Mouse (Mus musculus) hindbrain, embryonic 13.5 days (tissue): ENCODE results near the gene Ppp2r1b. TPM values are rescaled to one million over a fixed set of nuclear protein-coding genes. Genes with fewer than 3 reads are reported as not detected.

Experiments
- ATAC-seq: fragments of 200-750 bp; cut with Nextera tagmentation; 2 replicates; pipeline ENCODE4 v1.8.0; 2017; ENCODE audit warnings: moderate TSS enrichment; ENCODE audit not compliant: low FRiP score
- H3K27ac ChIP-seq: fragments of 300-500 bp; sonication (generic); 2 replicates; pipeline ENCODE4 v1.5.1; 2015; ENCODE audit warnings: inconsistent platforms, mild to moderate bottlenecking, moderate library complexity
- H3K27me3 ChIP-seq: fragments of 300-500 bp; sonication (generic); 2 replicates; pipeline ENCODE4 v1.6.1; 2015; ENCODE audit warnings: mild to moderate bottlenecking, inconsistent platforms
- H3K36me3 ChIP-seq: fragments of 300-500 bp; sonication (generic); 2 replicates; pipeline ENCODE4 v1.6.1; 2015; ENCODE audit warnings: mild to moderate bottlenecking, inconsistent platforms
- H3K4me1 ChIP-seq: fragments of 300-500 bp; sonication (generic); replicated peaks from 2 replicates; pipeline ENCODE4 v1.6.1; 2015; ENCODE audit warnings: inconsistent platforms
- H3K4me2 ChIP-seq: fragments of 300-500 bp; sonication (generic); 2 replicates; pipeline ENCODE4 v1.6.1; 2015; ENCODE audit warnings: inconsistent platforms, mild to moderate bottlenecking, moderate library complexity
- H3K4me3 ChIP-seq: fragments of 300-500 bp; sonication (generic); 2 replicates; pipeline ENCODE4 v1.5.1; 2015; ENCODE audit warnings: mild to moderate bottlenecking, inconsistent platforms
- H3K9ac ChIP-seq: fragments of 300-500 bp; sonication (generic); 2 replicates; pipeline ENCODE4 v1.6.1; 2015; ENCODE audit warnings: mild to moderate bottlenecking, inconsistent platforms
- H3K9me3 ChIP-seq: fragments of 300-500 bp; sonication (generic); 2 replicates; pipeline ENCODE4 v1.6.1; 2016; ENCODE audit warnings: inconsistent platforms
- WGBS: fragments of 180-500 bp; shearing (Covaris S2); methylation state at CpG from one replicate; pipeline ENCODE4 v1.1.7; 2015; 5-methylcytosine and 5-hydroxymethylcytosine counted together
- polyA plus RNA-seq: library from polyadenylated mRNA; unstranded; fragments of >200 nt; fragmentation: Nextera tagmentation; extraction: Ambion mirVana; gene quantifications from 2 replicates; pipeline ENCODE4 v1.2.1, GENCODE M21; 2015

Gene Ppp2r1b
- polyA plus RNA-seq, 1 experiment from 2014 or later: 53.5 TPM

DNA sequence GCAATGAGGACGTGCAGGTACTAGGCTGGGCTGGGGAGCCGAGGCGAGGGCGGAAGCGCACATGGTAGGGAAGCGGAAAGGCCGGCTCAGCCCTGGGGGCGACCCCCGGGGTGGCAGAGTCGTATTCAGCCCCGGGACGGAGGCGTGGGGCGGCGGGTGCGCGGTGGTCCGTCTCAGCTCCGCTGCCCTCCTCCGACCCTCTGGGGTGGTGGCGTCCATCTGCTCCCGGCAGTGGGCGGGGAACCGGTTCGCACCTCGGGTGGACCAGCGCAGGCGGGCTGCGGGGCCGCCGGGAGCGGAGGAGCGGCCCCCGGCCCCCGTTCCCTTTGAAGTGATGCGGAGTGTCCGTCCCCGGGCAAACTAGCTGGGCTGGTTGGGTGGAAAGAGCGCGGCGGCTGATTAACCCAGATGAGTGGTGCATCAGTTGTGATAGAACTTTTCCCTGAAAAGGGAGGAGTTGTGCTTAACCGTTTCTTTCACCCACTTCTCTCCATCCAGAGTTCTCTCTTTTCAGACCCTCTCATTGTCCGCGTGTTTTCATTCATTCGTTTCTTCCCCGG, 12.1 kb downstream of the Ppp2r1b start:
- Histone ChIP-seq H3K36me3 (peaks cover 31% of the 10 kb centered on the region), H3K4me2 (peak overlapping the region; percentile 67), H3K9me3 (no peaks in the 10 kb centered on the region), H3K27ac (peak overlapping the region; percentile 48; the same call in 1 of the 2 replicates), H3K4me3 (peak overlapping the region; percentile 75), H3K9ac (peak overlapping the region; percentile 80), H3K27me3 (no peaks in the 10 kb centered on the region), H3K4me1 (peaks cover 30% of the 10 kb centered on the region)
- peak; percentile 72 for ATAC-seq
- under 1% methylated on average over 46 of the region's 46 CpGs for WGBS

DNA sequence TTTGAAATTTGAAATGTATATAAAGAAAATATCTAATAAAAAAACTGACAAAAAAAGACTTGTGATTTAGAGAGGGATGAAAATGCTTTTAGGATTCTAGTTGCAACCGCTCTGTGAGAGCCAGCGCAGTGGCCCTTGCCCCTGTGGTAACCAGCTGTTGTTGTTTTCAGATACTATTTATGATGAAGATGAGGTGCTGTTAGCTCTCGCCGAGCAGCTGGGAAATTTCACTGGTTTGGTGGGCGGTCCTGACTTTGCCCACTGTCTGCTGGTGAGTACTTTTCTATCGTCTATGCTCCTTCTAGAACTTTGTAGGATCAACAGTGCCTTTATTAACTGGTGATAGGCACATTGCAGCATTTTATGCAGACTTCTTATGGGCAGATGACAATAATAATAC, 13.6 kb downstream of the Ppp2r1b start:
- Histone ChIP-seq H3K9me3 (no peaks in the 10 kb centered on the region), H3K4me2 (no peak overlapping the region), H3K27me3 (no peaks in the 10 kb centered on the region), H3K4me1 (peaks cover 20% of the 10 kb centered on the region), H3K4me3 (no peak overlapping the region), H3K9ac (no peak overlapping the region), H3K27ac (no peak overlapping the region), H3K36me3 (peaks cover 44% of the 10 kb centered on the region)
- 94% methylated on average over 6 of the region's 6 CpGs for WGBS
- ATAC-seq: no peak

DNA sequence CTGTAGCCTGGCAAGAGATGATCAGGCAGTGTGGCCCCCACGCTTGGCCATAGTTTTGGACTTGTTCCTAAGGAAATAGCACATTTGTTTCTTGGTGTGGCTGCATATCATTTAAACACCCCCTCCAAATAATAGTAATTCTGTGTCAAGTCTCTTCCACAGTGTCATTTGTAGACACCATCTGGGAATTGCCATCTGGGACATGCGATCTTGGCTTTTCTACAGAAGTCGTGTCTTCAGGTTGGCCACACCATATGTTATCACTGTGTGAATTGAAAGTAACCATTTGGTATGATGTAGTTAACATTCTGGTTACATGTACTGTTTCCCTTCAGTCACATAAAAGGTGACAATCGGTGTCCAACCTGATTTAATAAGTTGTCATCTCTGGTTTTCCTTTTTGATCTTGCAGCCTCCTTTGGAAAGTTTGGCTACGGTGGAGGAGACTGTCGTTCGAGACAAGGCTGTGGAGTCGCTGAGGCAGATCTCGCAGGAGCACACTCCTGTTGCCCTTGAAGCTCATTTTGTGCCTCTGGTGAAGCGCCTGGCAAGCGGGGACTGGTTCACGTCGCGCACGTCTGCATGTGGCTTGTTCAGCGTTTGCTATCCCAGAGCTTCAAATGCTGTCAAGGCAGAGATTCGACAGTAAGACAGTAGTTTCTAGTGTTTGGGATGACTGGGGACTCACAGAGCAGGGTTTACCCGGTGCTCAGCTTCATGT, 16.2 kb downstream of the Ppp2r1b start:
- no peak overlapping the region for H3K4me3 ChIP-seq
- H3K27ac ChIP-seq: no peak overlapping the region
- no peaks in the 10 kb centered on the region for H3K27me3 ChIP-seq
- 94% methylated on average over 18 of the region's 18 CpGs for WGBS
- no peak overlapping the region for H3K4me2 ChIP-seq
- H3K4me1 ChIP-seq: peaks cover 11% of the 10 kb centered on the region
- ATAC-seq: no peak
- H3K9ac ChIP-seq: no peak overlapping the region
- H3K36me3 ChIP-seq: peaks cover 67% of the 10 kb centered on the region
- H3K9me3 ChIP-seq: no peaks in the 10 kb centered on the region

DNA sequence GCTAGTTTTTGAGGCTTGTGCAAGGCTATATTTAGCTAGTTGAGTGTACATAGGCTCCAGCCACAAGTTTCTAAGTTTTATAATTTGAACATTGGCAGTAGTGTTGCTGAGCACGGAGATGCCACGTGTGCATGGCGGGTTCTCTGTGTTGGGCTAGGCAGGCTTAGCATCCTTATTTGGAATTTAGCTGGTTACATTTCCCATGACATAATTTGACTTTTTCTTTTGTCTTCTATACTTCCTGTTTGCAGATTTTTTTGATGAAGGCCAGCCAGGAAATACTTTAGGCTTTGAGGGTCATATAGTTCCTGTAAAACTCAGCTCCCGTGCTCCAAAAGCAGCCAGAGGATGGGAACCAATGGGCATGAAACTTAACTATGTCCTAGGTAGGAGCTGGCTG, 18.7 kb downstream of the Ppp2r1b start:
- H3K4me2 ChIP-seq: no peak overlapping the region
- no peak overlapping the region for H3K27ac ChIP-seq
- peaks cover 91% of the 10 kb centered on the region for H3K36me3 ChIP-seq
- H3K4me3 ChIP-seq: no peak overlapping the region
- no peaks in the 10 kb centered on the region for H3K9me3 ChIP-seq
- WGBS: 94% methylated on average over 4 of the region's 4 CpGs
- H3K9ac ChIP-seq: no peak overlapping the region
- H3K27me3 ChIP-seq: no peaks in the 10 kb centered on the region
- no peaks in the 10 kb centered on the region for H3K4me1 ChIP-seq
- ATAC-seq: no peak

DNA sequence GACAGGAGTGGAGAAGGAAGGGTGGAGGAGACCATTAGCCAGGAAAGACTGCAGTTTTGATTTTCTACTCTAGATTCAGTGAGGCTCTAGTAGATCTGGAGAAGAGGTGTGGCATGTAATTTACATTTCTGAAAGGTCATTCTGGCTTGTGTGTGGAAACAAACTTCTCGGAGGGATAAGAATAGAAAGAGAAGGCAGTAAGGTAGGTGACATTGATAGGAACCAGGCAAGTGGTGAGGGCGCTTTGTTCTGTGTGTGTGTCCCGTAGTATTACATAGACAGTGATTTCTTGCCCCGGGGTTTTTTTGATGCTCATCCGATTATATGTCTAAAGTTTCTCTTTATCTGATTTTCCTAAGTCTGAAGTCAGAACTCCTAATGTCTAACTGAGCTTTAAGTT, 19.8 kb downstream of the Ppp2r1b start:
- H3K4me3 ChIP-seq: no peak overlapping the region
- WGBS: 97% methylated on average over 5 of the region's 5 CpGs
- ATAC-seq: no peak
- H3K4me2 ChIP-seq: no peak overlapping the region
- no peaks in the 10 kb centered on the region for H3K4me1 ChIP-seq
- no peaks in the 10 kb centered on the region for H3K27me3 ChIP-seq
- no peaks in the 10 kb centered on the region for H3K9me3 ChIP-seq
- no peak overlapping the region for H3K9ac ChIP-seq
- H3K27ac ChIP-seq: no peak overlapping the region
- peaks cover 87% of the 10 kb centered on the region for H3K36me3 ChIP-seq

DNA sequence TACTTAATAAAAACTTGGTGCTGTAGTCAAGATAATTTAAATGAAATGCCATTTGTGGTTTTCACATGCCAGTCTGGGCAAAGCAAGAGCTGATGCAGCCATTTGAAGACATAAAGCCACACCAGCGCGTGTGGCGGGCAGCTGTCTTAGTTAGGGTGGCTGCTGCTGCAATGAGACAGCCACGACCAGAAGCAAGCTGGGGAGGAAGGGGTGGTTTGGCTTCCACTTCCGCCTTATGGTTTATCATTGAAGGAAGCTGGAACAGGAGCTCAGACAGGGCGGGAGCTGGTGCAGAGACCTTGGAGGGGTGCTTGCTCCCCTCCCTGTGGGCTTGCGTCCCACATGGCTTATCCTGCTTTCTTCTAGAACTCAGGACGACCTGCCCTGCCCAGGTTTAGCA, 20.7 kb downstream of the Ppp2r1b start:
- 88% methylated on average over 8 of the region's 8 CpGs for WGBS
- Histone ChIP-seq H3K9ac (no peak overlapping the region), H3K27ac (no peak overlapping the region), H3K4me1 (no peaks in the 10 kb centered on the region), H3K9me3 (no peaks in the 10 kb centered on the region), H3K27me3 (no peaks in the 10 kb centered on the region), H3K36me3 (peaks cover 87% of the 10 kb centered on the region), H3K4me3 (no peak overlapping the region), H3K4me2 (no peak overlapping the region)
- no peak for ATAC-seq

DNA sequence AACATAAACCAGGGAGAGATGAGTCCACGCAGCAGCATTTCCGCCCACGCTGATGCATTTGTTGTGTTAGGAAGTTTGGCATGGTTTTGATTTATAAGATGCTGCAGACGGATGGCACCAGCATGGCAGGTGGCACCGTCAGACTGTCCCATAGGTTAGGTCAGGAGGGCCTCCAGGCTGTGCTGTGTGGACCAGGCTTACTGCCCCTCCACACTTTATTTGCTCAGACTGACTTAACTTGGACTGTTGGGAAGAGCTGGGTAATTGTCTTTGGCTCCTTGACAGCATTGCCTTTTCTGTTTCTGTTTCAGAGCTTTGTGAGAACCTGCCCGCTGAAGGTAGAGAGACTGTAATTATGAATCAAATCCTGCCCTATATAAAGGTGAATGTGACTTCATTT, 21.9 kb downstream of the Ppp2r1b start:
- H3K36me3 ChIP-seq: peaks cover 80% of the 10 kb centered on the region
- H3K4me2 ChIP-seq: no peak overlapping the region
- H3K9ac ChIP-seq: no peak overlapping the region
- H3K27me3 ChIP-seq: no peaks in the 10 kb centered on the region
- ATAC-seq: no peak
- H3K9me3 ChIP-seq: no peaks in the 10 kb centered on the region
- no peaks in the 10 kb centered on the region for H3K4me1 ChIP-seq
- no peak overlapping the region for H3K4me3 ChIP-seq
- H3K27ac ChIP-seq: no peak overlapping the region
- 94% methylated on average over 6 of the region's 6 CpGs for WGBS

DNA sequence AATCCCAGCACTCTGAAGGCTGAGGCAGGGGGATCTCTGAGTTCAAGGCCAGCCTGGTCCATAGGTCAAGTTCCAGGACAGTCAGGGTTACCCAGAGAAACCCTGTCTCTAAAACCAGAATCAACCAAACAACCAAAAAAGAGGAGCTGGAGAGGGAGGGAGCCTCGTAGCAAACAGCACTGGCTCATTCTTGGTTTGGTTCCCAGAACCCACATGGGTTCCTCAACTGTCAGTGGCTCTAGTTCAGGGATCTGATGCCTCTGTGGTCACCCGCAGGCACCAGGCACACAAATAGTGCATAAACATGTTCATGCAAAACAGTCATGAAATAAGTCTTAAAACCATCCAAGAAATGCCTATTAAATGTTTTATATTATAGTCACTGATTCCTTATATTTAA, 23.1 kb downstream of the Ppp2r1b start:
- H3K9me3 ChIP-seq: no peaks in the 10 kb centered on the region
- 87% methylated on average over 2 of the region's 2 CpGs for WGBS
- no peak overlapping the region for H3K27ac ChIP-seq
- ATAC-seq: no peak
- H3K9ac ChIP-seq: no peak overlapping the region
- no peaks in the 10 kb centered on the region for H3K4me1 ChIP-seq
- H3K4me2 ChIP-seq: no peak overlapping the region
- H3K27me3 ChIP-seq: no peaks in the 10 kb centered on the region
- no peak overlapping the region for H3K4me3 ChIP-seq
- H3K36me3 ChIP-seq: peaks cover 77% of the 10 kb centered on the region

DNA sequence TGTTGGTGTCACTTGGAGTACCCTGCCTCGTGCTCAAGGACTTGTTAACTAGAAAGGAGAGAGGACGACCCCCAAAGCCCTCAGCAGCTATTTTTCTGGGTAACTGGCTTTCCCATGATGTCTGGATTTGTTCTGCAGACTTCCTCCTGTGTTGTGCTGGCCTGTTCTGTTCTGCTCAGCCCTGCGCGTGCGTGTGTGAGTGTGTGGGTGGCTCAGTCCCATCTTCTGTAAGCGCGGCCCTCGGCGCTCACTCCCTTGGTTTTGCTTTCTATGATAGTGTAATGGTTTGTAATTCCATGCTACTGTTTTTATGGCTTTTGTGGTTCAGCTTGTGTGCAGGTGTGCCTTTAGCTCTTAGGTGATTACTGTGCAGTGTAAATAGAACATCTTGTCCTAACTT, 28.1 kb downstream of the Ppp2r1b start:
- H3K9me3 ChIP-seq: no peaks in the 10 kb centered on the region
- H3K4me1 ChIP-seq: no peaks in the 10 kb centered on the region; the same call in 1 of the 2 replicates
- no peaks in the 10 kb centered on the region for H3K27me3 ChIP-seq
- H3K9ac ChIP-seq: no peak overlapping the region
- ATAC-seq: no peak
- H3K4me3 ChIP-seq: no peak overlapping the region
- no peak overlapping the region for H3K27ac ChIP-seq
- H3K4me2 ChIP-seq: no peak overlapping the region
- WGBS: 93% methylated on average over 9 of the region's 9 CpGs
- peaks cover 71% of the 10 kb centered on the region for H3K36me3 ChIP-seq

DNA sequence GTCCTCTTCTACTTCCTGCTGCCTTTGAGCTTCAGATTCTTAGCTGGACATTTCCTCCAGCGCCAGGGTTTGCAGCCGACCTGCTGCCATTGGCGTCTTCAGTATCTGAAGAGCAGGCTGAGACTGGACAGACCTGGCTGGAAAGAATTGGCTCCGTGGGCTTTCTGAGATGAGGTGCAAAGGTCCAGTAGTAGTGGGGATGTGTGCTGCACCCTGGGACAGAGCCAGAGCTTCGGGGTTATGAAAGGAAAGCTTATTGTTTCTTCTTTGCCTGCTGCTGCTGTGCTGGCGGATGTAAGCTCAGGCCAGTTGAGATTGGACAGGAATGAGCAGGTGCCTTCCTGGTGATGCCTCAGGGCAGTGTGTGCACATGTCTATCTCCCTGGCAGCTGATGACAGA, 28.9 kb downstream of the Ppp2r1b start:
- Histone ChIP-seq H3K9ac (no peak overlapping the region), H3K27ac (no peak overlapping the region), H3K4me1 (no peaks in the 10 kb centered on the region; the same call in 1 of the 2 replicates), H3K4me3 (no peak overlapping the region), H3K36me3 (peaks cover 66% of the 10 kb centered on the region), H3K9me3 (no peaks in the 10 kb centered on the region), H3K4me2 (no peak overlapping the region), H3K27me3 (no peaks in the 10 kb centered on the region)
- 84% methylated on average over 6 of the region's 6 CpGs for WGBS
- no peak for ATAC-seq

DNA sequence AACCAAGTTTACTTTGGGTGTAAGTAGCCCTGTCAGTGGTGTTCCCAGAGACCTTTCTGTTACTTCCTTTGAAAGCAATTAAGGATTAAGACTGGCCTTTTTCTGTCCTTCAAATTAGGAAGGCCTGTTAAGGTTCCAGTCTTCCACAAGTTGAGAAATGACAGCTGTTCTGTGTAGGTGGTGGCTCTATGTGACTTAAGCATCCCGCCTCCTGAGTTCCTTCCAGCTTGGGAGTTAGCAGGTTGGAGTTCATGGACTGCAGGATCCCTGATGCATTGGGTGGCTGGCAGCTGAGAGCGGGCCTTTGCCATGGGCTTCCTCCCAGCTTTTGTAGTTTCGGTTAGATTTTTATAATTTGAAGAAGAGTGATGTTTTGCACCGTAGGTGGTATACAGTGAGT, 30.4 kb downstream of the Ppp2r1b start:
- Histone ChIP-seq H3K36me3 (peaks cover 73% of the 10 kb centered on the region), H3K27ac (no peak overlapping the region), H3K4me2 (no peak overlapping the region), H3K4me3 (no peak overlapping the region), H3K4me1 (no peaks in the 10 kb centered on the region; the same call in 1 of the 2 replicates), H3K9me3 (no peaks in the 10 kb centered on the region), H3K27me3 (no peaks in the 10 kb centered on the region), H3K9ac (no peak overlapping the region)
- WGBS: 97% methylated on average over 4 of the region's 4 CpGs
- ATAC-seq: no peak

DNA sequence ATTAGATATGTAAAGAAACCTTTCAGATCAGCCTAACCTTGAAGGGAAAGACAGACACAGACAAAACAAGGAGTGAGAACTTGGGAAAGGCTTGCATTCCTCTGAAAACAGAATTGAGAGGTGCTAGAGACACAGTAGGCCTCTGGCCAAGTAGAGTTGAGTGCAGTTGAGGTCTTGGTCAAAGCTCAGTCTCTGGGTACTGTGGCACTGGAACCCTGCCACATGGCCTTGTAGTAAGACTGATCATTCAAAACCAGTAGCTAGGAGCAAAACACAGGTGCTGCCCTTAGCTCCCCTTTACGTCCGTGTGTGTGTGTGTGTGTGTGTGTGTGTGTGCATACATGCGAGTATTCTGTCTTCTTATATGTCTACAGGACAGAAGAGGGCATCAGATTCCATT, 31.2 kb downstream of the Ppp2r1b start:
- H3K27ac ChIP-seq: no peak overlapping the region
- H3K4me3 ChIP-seq: no peak overlapping the region
- WGBS: 91% methylated on average over 3 of the region's 3 CpGs

DNA sequence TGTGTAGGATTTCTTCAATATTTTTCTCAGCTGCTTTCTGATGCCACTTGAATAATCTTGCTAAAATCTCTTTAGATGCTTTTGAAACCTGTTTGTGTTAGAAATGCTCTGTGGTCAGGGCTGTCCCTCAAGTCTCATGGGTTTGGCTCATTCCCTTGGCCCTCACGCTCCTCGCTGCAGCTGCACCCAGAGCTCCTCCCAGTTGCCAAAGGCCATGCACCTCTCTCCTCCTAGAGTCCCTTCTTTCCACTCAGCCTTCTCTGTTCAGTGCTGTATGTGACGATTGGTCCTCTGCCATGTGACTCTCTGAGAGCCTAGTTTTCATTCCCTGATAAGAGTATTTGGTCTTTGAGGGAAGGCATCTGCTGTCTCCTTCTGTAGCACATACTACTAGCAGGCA, 32.3 kb downstream of the Ppp2r1b start:
- no peak overlapping the region for H3K27ac ChIP-seq
- H3K9ac ChIP-seq: no peak overlapping the region
- no peak for ATAC-seq
- no peaks in the 10 kb centered on the region for H3K27me3 ChIP-seq
- no peaks in the 10 kb centered on the region; the same call in 1 of the 2 replicates for H3K4me1 ChIP-seq
- WGBS: 87% methylated on average over 3 of the region's 3 CpGs
- no peaks in the 10 kb centered on the region for H3K9me3 ChIP-seq
- H3K4me2 ChIP-seq: no peak overlapping the region
- H3K4me3 ChIP-seq: no peak overlapping the region
- H3K36me3 ChIP-seq: peaks cover 75% of the 10 kb centered on the region

More for the DNA sequence above, 31.2 kb downstream of the Ppp2r1b start:
- Histone ChIP-seq H3K9ac (no peak overlapping the region), H3K27me3 (no peaks in the 10 kb centered on the region), H3K9me3 (no peaks in the 10 kb centered on the region), H3K4me2 (no peak overlapping the region), H3K4me1 (no peaks in the 10 kb centered on the region; the same call in 1 of the 2 replicates), H3K36me3 (peaks cover 72% of the 10 kb centered on the region)
- ATAC-seq: no peak
